8 mouse cellular contexts compared by ENCODE assay signal in the genomic region with DNA sequence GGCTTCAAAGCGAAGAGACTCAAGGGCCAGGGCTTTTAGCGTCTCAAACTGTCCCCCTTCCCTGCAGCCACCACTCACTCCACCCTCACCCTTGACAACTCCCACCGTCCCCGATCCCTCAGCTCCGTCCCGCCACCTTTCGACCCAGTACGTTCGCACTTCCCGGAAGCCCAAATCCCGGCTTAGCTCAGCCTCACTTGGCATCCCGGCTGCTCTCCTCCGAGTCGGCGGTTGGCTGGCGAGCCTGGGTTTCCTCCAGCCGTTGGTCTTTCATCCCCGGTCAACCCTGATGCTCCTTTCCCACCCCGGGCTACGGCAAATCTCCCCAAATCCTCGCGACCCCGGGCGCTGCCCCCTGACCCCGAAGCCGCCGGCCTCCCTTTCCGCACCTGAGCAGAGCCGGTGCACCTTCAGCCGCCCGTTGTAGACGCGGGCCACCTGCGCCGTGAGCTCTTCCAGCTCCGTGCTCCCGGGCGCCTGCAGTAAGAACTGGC. TPM values are rescaled to one million over a fixed set of nuclear protein-coding genes. Genes with fewer than 3 reads are reported as not detected.
DNase-seq lines count a peak whose midpoint lies in the region; ATAC-seq and TF ChIP-seq lines count a peak whose summit lies in the region.

No protein-coding gene starts in this region.

- H3K9me3 ChIP-seq in forebrain, embryonic 14.5 days (replicated peaks; ENCODE audit: control insufficient read depth, low read length): no peaks in the 10 kb centered on the region
- H3K9me3 ChIP-seq in hindbrain, embryonic 11.5 days (ENCODE audit: control insufficient read depth, low read length): no peaks in the 10 kb centered on the region
- H3K9me3 ChIP-seq in limb, embryonic 10.5 days (replicated peaks): no peaks in the 10 kb centered on the region

- no peaks in the 10 kb centered on the region for H3K27me3 ChIP-seq in forebrain, embryonic 14.5 days (replicated peaks; ENCODE audit: control insufficient read depth, insufficient read depth, low read length)
- no peaks in the 10 kb centered on the region for H3K27me3 ChIP-seq in hindbrain, embryonic 11.5 days (ENCODE audit: control insufficient read depth, insufficient read depth, low read length)
- no peaks in the 10 kb centered on the region for H3K27me3 ChIP-seq in limb, embryonic 10.5 days (ENCODE audit: low read depth, poor library complexity, severe bottlenecking)
- no peaks in the 10 kb centered on the region for H3K27me3 ChIP-seq in small intestine, adult 2 months (ENCODE audit: control insufficient read depth, insufficient read depth, low read length)

- peak; percentile 70 for DNase-seq in right cerebral cortex, adult 18-20 months
- no peak for DNase-seq in right cerebral cortex, postnatal 25 days
- DNase-seq in adrenal gland, postnatal 4 days (ENCODE audit: low spot score in 2 of 2): peak; percentile 34 to 48
- peak; percentile 69 for DNase-seq in forebrain, embryonic 14.5 days (ENCODE audit: low spot score)
- DNase-seq in hindbrain, embryonic 11.5 days (ENCODE audit: low spot score): peak; percentile 67
- peak; percentile 80 for DNase-seq in limb, embryonic 10.5 days (ENCODE audit: low spot score)

- peak overlapping the region; percentile 87 for H3K4me3 ChIP-seq in forebrain, embryonic 14.5 days (ENCODE audit: low read depth, low read length)
- H3K4me3 ChIP-seq in hindbrain, embryonic 11.5 days (ENCODE audit: low read depth, low read length): peak overlapping the region; percentile 80
- peak overlapping the region; percentile 75 for H3K4me3 ChIP-seq in limb, embryonic 10.5 days
- peak overlapping the region; percentile 77 for H3K4me3 ChIP-seq in small intestine, adult 2 months (ENCODE audit: low read depth, low read length)

- H3K27ac ChIP-seq in forebrain, embryonic 14.5 days (ENCODE audit: low read depth, low read length): peak overlapping the region; percentile 80
- H3K27ac ChIP-seq in hindbrain, embryonic 11.5 days (ENCODE audit: low read depth, low read length): peak overlapping the region; percentile 81
- H3K27ac ChIP-seq in limb, embryonic 10.5 days: peak overlapping the region; percentile 82
- H3K27ac ChIP-seq in small intestine, adult 2 months (ENCODE audit: insufficient read depth, low read depth, low read length): peak overlapping the region; percentile 30

- H3K4me1 ChIP-seq in forebrain, embryonic 14.5 days (ENCODE audit: control insufficient read depth, insufficient read depth, low read length): no peaks in the 10 kb centered on the region
- no peaks in the 10 kb centered on the region for H3K4me1 ChIP-seq in hindbrain, embryonic 11.5 days (replicated peaks; ENCODE audit: control insufficient read depth, insufficient read depth, low read length)
- peaks cover 12% of the 10 kb centered on the region for H3K4me1 ChIP-seq in limb, embryonic 10.5 days
- H3K4me1 ChIP-seq in small intestine, adult 2 months (ENCODE audit: control insufficient read depth, insufficient read depth, insufficient read length, low read length): peaks cover 2% of the 10 kb centered on the region

- peak overlapping the region; percentile 75 for H3K4me2 ChIP-seq in forebrain, embryonic 14.5 days (ENCODE audit: low read length)
- peak overlapping the region; percentile 82 for H3K4me2 ChIP-seq in hindbrain, embryonic 11.5 days (replicated peaks; ENCODE audit: low read depth, low read length)

- peak; percentile 61 for ATAC-seq in forebrain, embryonic 14.5 days
- ATAC-seq in hindbrain, embryonic 11.5 days (ENCODE audit: low FRiP score): peak; percentile 67
- peak; percentile 36; the same call in 1 of the 2 replicates for ATAC-seq in megakaryocyte-erythroid progenitor cell, adult 5-6 weeks (replicated peaks; ENCODE audit: low FRiP score, low TSS enrichment, poor library complexity, severe bottlenecking)

- TF ChIP-seq POLR2A in small intestine, adult 2 months (IDR thresholded peaks at IDR 0.05; ENCODE audit: low read depth, low read length): no peak

- WGBS in forebrain, embryonic 14.5 days: under 1% methylated on average over 38 of the region's 38 CpGs
- WGBS in hindbrain, embryonic 11.5 days: 1% methylated on average over 38 of the region's 38 CpGs
- under 1% methylated on average over 38 of the region's 38 CpGs for WGBS in limb, embryonic 10.5 days
- under 1% methylated on average over 38 of the region's 38 CpGs for WGBS in small intestine, adult 2 months

- peak overlapping the region; percentile 86 for H3K9ac ChIP-seq in forebrain, embryonic 14.5 days (ENCODE audit: low read length)
- H3K9ac ChIP-seq in hindbrain, embryonic 11.5 days (ENCODE audit: low read depth, low read length): peak overlapping the region; percentile 80

- no peak for TF ChIP-seq CTCF in small intestine, adult 2 months (IDR thresholded peaks at IDR 0.05; ENCODE audit: extremely low read depth, insufficient read length, insufficient replicate concordance, low read depth, low read length)

- peaks cover 19% of the 10 kb centered on the region for H3K36me3 ChIP-seq in forebrain, embryonic 14.5 days (ENCODE audit: control insufficient read depth, insufficient read depth, low read length)
- H3K36me3 ChIP-seq in hindbrain, embryonic 11.5 days (ENCODE audit: control insufficient read depth, insufficient read depth, low read length): no peaks in the 10 kb centered on the region
- peaks cover 6% of the 10 kb centered on the region; the same call in 1 of the 2 replicates for H3K36me3 ChIP-seq in limb, embryonic 10.5 days
- peaks cover 8% of the 10 kb centered on the region for H3K36me3 ChIP-seq in small intestine, adult 2 months (ENCODE audit: control insufficient read depth, insufficient read depth, low read length)

RNA-seq across cellular contexts. Expression of a gene that starts 0.7 kb away (rescaled TPM):
- 10 to 100 TPM; 30.9 to 38.7 TPM for total RNA-seq in adrenal gland, postnatal 4 days (2021)
- 49.0 and 60.0 TPM in 2 replicates for polyA plus RNA-seq in forebrain, embryonic 14.5 days (2014; fragmentation: Nextera tagmentation; extraction: Ambion mirVana)
- polyA plus RNA-seq in hindbrain, embryonic 11.5 days (2014; fragmentation: Nextera tagmentation; extraction: Ambion mirVana): 53.1 and 57.3 TPM in 2 replicates
- 45.5 and 57.1 TPM in 2 replicates for polyA plus RNA-seq in limb, embryonic 10.5 days (2016; fragmentation: Nextera tagmentation; extraction: Ambion mirVana)
- total RNA-seq in megakaryocyte-erythroid progenitor cell, adult 5-6 weeks (2014; fragmentation: Nextera tagmentation): 40.6 and 61.6 TPM in 2 replicates
- 104 and 136 TPM in 2 replicates for total RNA-seq in megakaryocyte-erythroid progenitor cell, adult 5-6 weeks (2017)
- polyA plus RNA-seq in small intestine, adult 2 months (2012; rRNA removed): 9.6 and 19.2 TPM in 2 replicates

Comparison
In these comparisons a context has a peak if more than half of its experiments do, and no peak if none do; other contexts are left out.
1. H3K27ac ChIP-seq: peak in every context shown above with its lines; median percentile 82 in limb, embryonic 10.5 days; 81 in hindbrain, embryonic 11.5 days; 80 in forebrain, embryonic 14.5 days; 30 in small intestine, adult 2 months.